Mouse (Mus musculus) embryonic facial prominence, embryonic 11.5 days (tissue): ENCODE measurements around the gene Cep44. TPM values are rescaled to one million over a fixed set of nuclear protein-coding genes. Genes with fewer than 3 reads are reported as not detected.

Experiments used
- microRNA-seq: library from miRNA; unstranded; fragments of <30 nt; microRNA quantifications from one replicate; pipeline ENCODE4, GENCODE M21; 2016; ENCODE audit warnings: borderline number of aligned reads
- polyA plus RNA-seq: library from polyadenylated mRNA; unstranded; fragments of >200 nt; fragmentation: Nextera tagmentation; extraction: Ambion mirVana; gene quantifications from 2 replicates; pipeline ENCODE4 v1.2.1, GENCODE M21; 2014

Gene Cep44
- polyA plus RNA-seq, 1 experiment from 2014 or later, result 39.8 TPM

Small RNA genes within 50 kb of the gene (microRNA-seq; reads per million reads assigned to microRNA genes)
- not detected for gene Gm25992

Other genes starting within 250 kb of the Cep44 start
- 35.9 and 41.7 TPM in 2 replicates for gene Fbxo8, start within 50 bp of the Cep44 start, polyA plus RNA-seq